Mouse (Mus musculus) forebrain, embryonic 16.5 days (tissue): ENCODE measurements around the gene Pakap. TPM values are rescaled to one million over a fixed set of nuclear protein-coding genes. Genes with fewer than 3 reads are reported as not detected.

Experiments used
- ATAC-seq: fragments of 200-750 bp; cut with Nextera tagmentation; 2 replicates; pipeline ENCODE4 v1.8.0; 2017; ENCODE audit warnings: mild to moderate bottlenecking, moderate library complexity
- H3K27ac ChIP-seq: fragments of 300-500 bp; sonication (generic); 2 replicates; pipeline ENCODE4 v1.5.1; 2014; ENCODE audit warnings: low read length, control low read depth
- H3K27me3 ChIP-seq: fragments of 300-500 bp; sonication (generic); replicated peaks from 2 replicates; pipeline ENCODE4 v1.6.1; 2014; ENCODE audit warnings: low read length; ENCODE audit not compliant: control insufficient read depth, insufficient read depth
- H3K36me3 ChIP-seq: fragments of 300-500 bp; sonication (generic); 2 replicates; pipeline ENCODE4 v1.6.1; 2014; ENCODE audit not compliant: control insufficient read depth, insufficient read depth
- H3K4me1 ChIP-seq: fragments of 300-500 bp; sonication (generic); replicated peaks from 2 replicates; pipeline ENCODE4 v1.6.1; 2014; ENCODE audit warnings: low read length; ENCODE audit not compliant: control insufficient read depth, insufficient read depth
- H3K4me2 ChIP-seq: fragments of 300-500 bp; sonication (generic); 2 replicates; pipeline ENCODE4 v1.6.1; 2014; ENCODE audit warnings: mild to moderate bottlenecking, low read length, control low read depth
- H3K4me3 ChIP-seq: fragments of 300-500 bp; sonication (generic); replicated peaks from 2 replicates; pipeline ENCODE4 v1.5.1; 2014; ENCODE audit warnings: mild to moderate bottlenecking, low read length, control low read depth
- H3K9ac ChIP-seq: fragments of 300-500 bp; sonication (generic); replicated peaks from 2 replicates; pipeline ENCODE4 v1.6.1; 2014; ENCODE audit warnings: low read depth, low read length, control low read depth
- H3K9me3 ChIP-seq: fragments of 300-500 bp; sonication (generic); 2 replicates; pipeline ENCODE4 v1.6.1; 2016; ENCODE audit warnings: low read length; ENCODE audit not compliant: control insufficient read depth
- WGBS: fragments of 180-500 bp; shearing (Covaris S2); extraction: QIAGEN DNeasy Blood & Tissue Kit; methylation state at CpG from one replicate; pipeline ENCODE4 v1.1.7; 2014; 5-methylcytosine and 5-hydroxymethylcytosine counted together
- polyA plus RNA-seq: library from polyadenylated mRNA; unstranded; fragments of >200 nt; fragmentation: Nextera tagmentation; extraction: Ambion mirVana; gene quantifications from 2 replicates; pipeline ENCODE4 v1.2.1, GENCODE M21; 2015

The Pakap gene
- polyA plus RNA-seq, 1 experiment from 2014 or later, result 6.4 TPM

- Histone ChIP-seq H3K36me3 (no peaks in the 10 kb centered on the region), H3K27me3 (no peaks in the 10 kb centered on the region), H3K27ac (no peak overlapping the region), H3K4me1 (no peaks in the 10 kb centered on the region), H3K9me3 (no peaks in the 10 kb centered on the region), H3K4me3 (no peak overlapping the region), H3K4me2 (no peak overlapping the region), H3K9ac (no peak overlapping the region)
- 6% methylated on average over 8 of the region's 8 CpGs for WGBS
- ATAC-seq, result no peak
These were observed 171.0 kb downstream of the Pakap start for GRCm38 (mm10) chr4:57738856-57739552.

GRCm38 (mm10) chr4:57743325-57743929, 175.4 kb downstream of the Pakap start:
- no peak overlapping the region for H3K9ac ChIP-seq
- no peaks in the 10 kb centered on the region for H3K4me1 ChIP-seq
- H3K36me3 ChIP-seq, result no peaks in the 10 kb centered on the region
- no peak for ATAC-seq
- H3K27ac ChIP-seq, result no peak overlapping the region
- 86% methylated on average over 11 of the region's 11 CpGs for WGBS
- no peak overlapping the region for H3K4me3 ChIP-seq
- no peak overlapping the region for H3K4me2 ChIP-seq
- no peaks in the 10 kb centered on the region for H3K27me3 ChIP-seq
- H3K9me3 ChIP-seq, result no peaks in the 10 kb centered on the region

GRCm38 (mm10) chr4:57750651-57751050, 182.7 kb downstream of the Pakap start:
- no peak for ATAC-seq
- WGBS, result 75% methylated on average over 4 of the region's 4 CpGs
- no peaks in the 10 kb centered on the region for H3K4me1 ChIP-seq

GRCm38 (mm10) chr4:57751054-57751453, 183.1 kb downstream of the Pakap start:
- H3K4me1 ChIP-seq, result no peaks in the 10 kb centered on the region
- H3K36me3 ChIP-seq, result no peaks in the 10 kb centered on the region
- no peak overlapping the region for H3K4me2 ChIP-seq
- no peak overlapping the region for H3K9ac ChIP-seq
- WGBS, result 73% methylated on average over 4 of the region's 4 CpGs
- H3K27me3 ChIP-seq, result no peaks in the 10 kb centered on the region
- no peak for ATAC-seq
- no peak overlapping the region for H3K4me3 ChIP-seq
- no peak overlapping the region for H3K27ac ChIP-seq
- no peaks in the 10 kb centered on the region for H3K9me3 ChIP-seq

More at GRCm38 (mm10) chr4:57750651-57751050, 182.7 kb downstream of the Pakap start:
- no peak overlapping the region for H3K4me3 ChIP-seq
- no peak overlapping the region for H3K4me2 ChIP-seq
- no peak overlapping the region for H3K27ac ChIP-seq
- H3K9me3 ChIP-seq, result no peaks in the 10 kb centered on the region
- no peaks in the 10 kb centered on the region for H3K36me3 ChIP-seq
- no peaks in the 10 kb centered on the region for H3K27me3 ChIP-seq
- no peak overlapping the region for H3K9ac ChIP-seq

- H3K9ac ChIP-seq, result no peak overlapping the region
- H3K9me3 ChIP-seq, result no peaks in the 10 kb centered on the region
- 94% methylated on average over 11 of the region's 11 CpGs for WGBS
- no peak overlapping the region for H3K4me3 ChIP-seq
- H3K4me1 ChIP-seq, result no peaks in the 10 kb centered on the region
- H3K36me3 ChIP-seq, result no peaks in the 10 kb centered on the region
- no peaks in the 10 kb centered on the region for H3K27me3 ChIP-seq
- H3K27ac ChIP-seq, result no peak overlapping the region
- H3K4me2 ChIP-seq, result no peak overlapping the region
- no peak for ATAC-seq
These were observed 183.6 kb downstream of the Pakap start for GRCm38 (mm10) chr4:57751566-57751965.

GRCm38 (mm10) chr4:57755085-57755484, 187.1 kb downstream of the Pakap start:
- H3K9me3 ChIP-seq, result no peaks in the 10 kb centered on the region

GRCm38 (mm10) chr4:57757997-57758396, 190.0 kb downstream of the Pakap start:
- H3K4me3 ChIP-seq, result no peak overlapping the region
- H3K9ac ChIP-seq, result no peak overlapping the region
- no peak for ATAC-seq
- H3K27ac ChIP-seq, result no peak overlapping the region
- no peaks in the 10 kb centered on the region for H3K4me1 ChIP-seq
- no peaks in the 10 kb centered on the region for H3K27me3 ChIP-seq
- 82% methylated on average over 11 of the region's 11 CpGs for WGBS
- no peak overlapping the region for H3K4me2 ChIP-seq
- H3K9me3 ChIP-seq, result no peaks in the 10 kb centered on the region
- no peaks in the 10 kb centered on the region for H3K36me3 ChIP-seq

More at GRCm38 (mm10) chr4:57755085-57755484, 187.1 kb downstream of the Pakap start:
- WGBS, result 89% methylated on average over 11 of the region's 11 CpGs
- ATAC-seq, result no peak
- Histone ChIP-seq H3K36me3 (no peaks in the 10 kb centered on the region), H3K4me3 (no peak overlapping the region), H3K4me2 (no peak overlapping the region), H3K4me1 (no peaks in the 10 kb centered on the region), H3K27me3 (no peaks in the 10 kb centered on the region), H3K9ac (no peak overlapping the region), H3K27ac (no peak overlapping the region)

GRCm38 (mm10) chr4:57762424-57762823, 194.4 kb downstream of the Pakap start:
- Histone ChIP-seq H3K27me3 (no peaks in the 10 kb centered on the region), H3K9ac (no peak overlapping the region), H3K4me2 (no peak overlapping the region), H3K27ac (no peak overlapping the region), H3K4me3 (no peak overlapping the region), H3K36me3 (no peaks in the 10 kb centered on the region), H3K4me1 (no peaks in the 10 kb centered on the region), H3K9me3 (no peaks in the 10 kb centered on the region)
- ATAC-seq, result no peak
- WGBS, result 67% methylated on average over 7 of the region's 7 CpGs

GRCm38 (mm10) chr4:57764392-57764791, 196.4 kb downstream of the Pakap start:
- Histone ChIP-seq H3K36me3 (no peaks in the 10 kb centered on the region), H3K27ac (no peak overlapping the region), H3K9me3 (no peaks in the 10 kb centered on the region), H3K4me1 (no peaks in the 10 kb centered on the region), H3K27me3 (no peaks in the 10 kb centered on the region), H3K4me3 (no peak overlapping the region), H3K4me2 (no peak overlapping the region), H3K9ac (no peak overlapping the region)
- no peak for ATAC-seq
- WGBS, result 75% methylated on average over 1 of the region's 1 CpGs
